Mouse (Mus musculus): ENCODE results near the gene Efna2.
"Not testable (repeated sequence)": the region's sequence is repeated elsewhere in the genome, so short reads cannot be mapped to it uniquely, and the experiment has no call there.

The Efna2 gene

GRCm38 (mm10) chr10:80188453-80189024 is 9.3 kb downstream of the Efna2 start:
- no peak for DNase-seq (ENCODE audit: inconsistent ontology term)

GRCm38 (mm10) chr10:80189999-80190398 is 10.7 kb downstream of the Efna2 start:
- DNase-seq (ENCODE audit: inconsistent ontology term) = no peak

GRCm38 (mm10) chr10:80190491-80191051 is 11.3 kb downstream of the Efna2 start:
- peak; percentile 80 for DNase-seq (ENCODE audit: inconsistent ontology term)

- no peak for DNase-seq (ENCODE audit: inconsistent ontology term)
Observed at GRCm38 (mm10) chr10:80193976-80194375, 14.7 kb downstream of the Efna2 start.

GRCm38 (mm10) chr10:80194441-80194840 is 15.2 kb downstream of the Efna2 start:
- no peak for DNase-seq (ENCODE audit: inconsistent ontology term)

- DNase-seq (ENCODE audit: inconsistent ontology term) = no peak
Observed at GRCm38 (mm10) chr10:80196167-80196566, 16.9 kb downstream of the Efna2 start.

- no peak for DNase-seq (ENCODE audit: inconsistent ontology term)
Observed at GRCm38 (mm10) chr10:80196778-80197581, 17.7 kb downstream of the Efna2 start.

GRCm38 (mm10) chr10:80199440-80200008 is 20.2 kb downstream of the Efna2 start:
- DNase-seq (ENCODE audit: inconsistent ontology term) = peak; percentile 75

- DNase-seq (ENCODE audit: inconsistent ontology term) = no peak
Observed at GRCm38 (mm10) chr10:80200485-80200884, 21.2 kb downstream of the Efna2 start.

- no peak for DNase-seq (ENCODE audit: inconsistent ontology term)
Observed at GRCm38 (mm10) chr10:80204055-80204454, 24.8 kb downstream of the Efna2 start.

GRCm38 (mm10) chr10:80207201-80207600 is 27.9 kb downstream of the Efna2 start:
- no peak for DNase-seq (ENCODE audit: inconsistent ontology term)

GRCm38 (mm10) chr10:80207676-80208075 is 28.4 kb downstream of the Efna2 start:
- DNase-seq (ENCODE audit: inconsistent ontology term) = no peak

- no peak for DNase-seq (ENCODE audit: inconsistent ontology term)
Observed at GRCm38 (mm10) chr10:80208248-80208647, 29.0 kb downstream of the Efna2 start.

- peak; percentile 17 for DNase-seq (ENCODE audit: inconsistent ontology term)
Observed at GRCm38 (mm10) chr10:80208841-80209371, 29.6 kb downstream of the Efna2 start.

GRCm38 (mm10) chr10:80211547-80212103 is 32.3 kb downstream of the Efna2 start:
- not testable (repeated sequence) for DNase-seq (ENCODE audit: inconsistent ontology term)

GRCm38 (mm10) chr10:80215048-80215772 is 35.9 kb downstream of the Efna2 start:
- no peak for DNase-seq (ENCODE audit: inconsistent ontology term)

- DNase-seq (ENCODE audit: inconsistent ontology term) = no peak
Observed at GRCm38 (mm10) chr10:80220676-80221075, 41.4 kb downstream of the Efna2 start.

- DNase-seq (ENCODE audit: inconsistent ontology term) = not testable (repeated sequence)
Observed at GRCm38 (mm10) chr10:80223137-80223536, 43.9 kb downstream of the Efna2 start.

GRCm38 (mm10) chr10:80226071-80226415 is 46.8 kb downstream of the Efna2 start:
- no peak for DNase-seq (ENCODE audit: inconsistent ontology term)

- peak; percentile 100 for DNase-seq (ENCODE audit: inconsistent ontology term)
Observed at GRCm38 (mm10) chr10:80226416-80227165, 47.3 kb downstream of the Efna2 start, which contains the start of gene Mum1. Gene Mum1, plus strand, starts transcription at chr10:80226434.

- no peak for DNase-seq (ENCODE audit: inconsistent ontology term)
Observed at GRCm38 (mm10) chr10:80227166-80227539, 47.9 kb downstream of the Efna2 start.
